Mouse (Mus musculus) CH12.LX (cell line): Measurements from ENCODE around the gene Pa2g4. TPM values are rescaled to one million over a fixed set of nuclear protein-coding genes. Genes with fewer than 3 reads are reported as not detected.

Experiments
- DNase-seq: peaks from one replicate; pipeline ENCODE4 v3.0.0-alpha.2; 2013; ENCODE audit errors: extremely low read depth
- H3K27ac ChIP-seq: 2 replicates; pipeline ENCODE4 v1.5.1; 2012; ENCODE audit warnings: low read depth, mild to moderate bottlenecking, control low read depth, moderate library complexity; ENCODE audit not compliant: insufficient read depth
- H3K27me3 ChIP-seq: replicated peaks from 2 replicates; pipeline ENCODE3; 2012; ENCODE audit warnings: inconsistent platforms
- H3K36me3 ChIP-seq, 2 experiments: replicated peaks in 1 of 2; 2 replicates each; pipeline versions ENCODE3 to v1.6.1; 2012; ENCODE audit warnings: inconsistent platforms in 1 of 2, low read length in 1 of 2, mild to moderate bottlenecking in 1 of 2, mixed read lengths in 1 of 2, moderate library complexity in 1 of 2; ENCODE audit not compliant: control insufficient read depth in 1 of 2, insufficient read depth in 1 of 2
- H3K4me1 ChIP-seq, 2 experiments: 2 replicates each; pipeline ENCODE4 v1.6.1; 2012; ENCODE audit warnings: inconsistent platforms in 1 of 2, moderate library complexity in 1 of 2; ENCODE audit not compliant: insufficient read depth in 2 of 2, control insufficient read depth in 1 of 2
- H3K4me2 ChIP-seq: 2 replicates; pipeline ENCODE4 v1.6.1; 2012; ENCODE audit warnings: low read depth, mild to moderate bottlenecking, control low read depth; ENCODE audit not compliant: poor library complexity, insufficient read depth, severe bottlenecking
- H3K4me3 ChIP-seq, 3 experiments: fragments of 150-350 bp in 1 of 3; sonication (generic) in 1 of 3; replicated peaks in 1 of 3; 2 replicates each; pipeline versions ENCODE3 to v1.5.1; 2011 to 2012; ENCODE audit warnings: low read depth in 2 of 3, low read length in 2 of 3, mild to moderate bottlenecking in 2 of 3, moderate library complexity in 2 of 3, control low read depth in 1 of 3, improper control_type of control experiment in 1 of 3, inconsistent platforms in 1 of 3, mixed read lengths in 1 of 3; ENCODE audit not compliant: poor library complexity in 1 of 3
- H3K79me2 ChIP-seq: replicated peaks from 2 replicates; pipeline ENCODE4 v1.6.1; 2012; ENCODE audit warnings: mild to moderate bottlenecking, moderate library complexity; ENCODE audit not compliant: control insufficient read depth, poor library complexity, insufficient read depth, severe bottlenecking; ENCODE audit errors: extremely low read depth
- H3K9ac ChIP-seq: 2 replicates; pipeline ENCODE4 v1.6.1; 2012; ENCODE audit warnings: low read depth, mild to moderate bottlenecking, control low read depth, moderate library complexity; ENCODE audit not compliant: insufficient read depth
- H3K9me3 ChIP-seq: replicated peaks from 2 replicates; pipeline ENCODE3; 2012; ENCODE audit warnings: low read length, inconsistent platforms, mixed read lengths
- CHD1 ChIP-seq: IDR thresholded peaks from 2 replicates; pipeline ENCODE4 v1.6.1; 2012; ENCODE audit warnings: low read depth, low read length, improper control_type of control experiment, inconsistent platforms
- CHD2 ChIP-seq: IDR thresholded peaks from 2 replicates; pipeline ENCODE4 v1.6.1; 2011; ENCODE audit warnings: low read length, improper control_type of control experiment
- EP300 ChIP-seq: IDR thresholded peaks from 2 replicates; pipeline ENCODE4 v1.6.1; 2011; ENCODE audit warnings: low read length, improper control_type of control experiment
- HCFC1 ChIP-seq: IDR thresholded peaks from 2 replicates; pipeline ENCODE4 v1.6.1; 2012; ENCODE audit warnings: low read depth, mild to moderate bottlenecking, inconsistent platforms, low read length, improper control_type of control experiment
- KAT2A ChIP-seq: IDR thresholded peaks from 2 replicates; pipeline ENCODE4 v1.6.1; 2012; ENCODE audit warnings: low read length, improper control_type of control experiment, inconsistent platforms; ENCODE audit not compliant: insufficient replicate concordance
- MAFK ChIP-seq: IDR thresholded peaks from 2 replicates; pipeline ENCODE4 v1.6.1; 2011; ENCODE audit warnings: low read length, improper control_type of control experiment; ENCODE audit not compliant: insufficient replicate concordance
- MEF2A ChIP-seq: IDR thresholded peaks from 2 replicates; pipeline ENCODE4 v1.6.1; 2014; ENCODE audit warnings: low read depth, mild to moderate bottlenecking, inconsistent platforms, low read length, improper control_type of control experiment, borderline replicate concordance
- MXI1 ChIP-seq: IDR thresholded peaks from 2 replicates; pipeline ENCODE4 v1.6.1; 2011; ENCODE audit warnings: mild to moderate bottlenecking, low read depth, low read length, improper control_type of control experiment
- MYC ChIP-seq: IDR thresholded peaks from 2 replicates; pipeline ENCODE4 v1.6.1; 2011; ENCODE audit warnings: low read depth, mild to moderate bottlenecking, improper control_type of control experiment, low read length
- NRF1 ChIP-seq: IDR thresholded peaks from 2 replicates; pipeline ENCODE4 v1.6.1; 2014; ENCODE audit warnings: low read depth, mild to moderate bottlenecking, inconsistent platforms, low read length, improper control_type of control experiment, moderate library complexity
- SIN3A ChIP-seq: IDR thresholded peaks from 2 replicates; pipeline ENCODE4 v1.6.1; 2012; ENCODE audit warnings: low read length, improper control_type of control experiment, inconsistent platforms
- TBP ChIP-seq: conservative IDR thresholded peaks from 2 replicates; pipeline ENCODE4 v1.6.1; 2011; ENCODE audit warnings: low read depth, low read length, improper control_type of control experiment
- USF2 ChIP-seq: conservative IDR thresholded peaks from 2 replicates; pipeline ENCODE4 v1.6.1; 2011; ENCODE audit warnings: low read depth, low read length, improper control_type of control experiment
- dilution Hi-C: fragments of 300-500 bp; cut with MboI; formaldehyde crosslinking; loops from 2 replicates; pipeline ENCODE4 v1.14.3; 2020; ENCODE audit warnings: low sequenced_read_pairs; ENCODE audit not compliant: extremely low pct_unique_long_range_greater_than_20kb, extremely low pct_ligation_motif_present
- in situ Hi-C: fragments of 300-500 bp; cut with MboI; formaldehyde crosslinking; loops from 3 replicates; pipeline ENCODE4 v1.14.3; 2019; ENCODE audit warnings: low sequenced_read_pairs, low pct_ligation_motif_present, low pct_unique_long_range_greater_than_20kb, mixed read lengths
- polyA plus RNA-seq: library from polyadenylated mRNA; unstranded; fragments of >175 nt; gene quantifications from 2 replicates; pipeline ENCODE4 v1.2.1, GENCODE M21; 2012; ENCODE audit warnings: low read depth; ENCODE audit not compliant: insufficient read length
- total RNA-seq, 2 experiments: library from RNA; depleted of rRNA; stranded (reverse); fragments of 300-350 nt in 1 of 2; fragments of >200 nt in 1 of 2; gene quantifications; 2 replicates each; pipeline ENCODE4 v1.2.3; 2012 to 2014

Gene Pa2g4
- total and polyA plus RNA-seq, 3 experiments, result 129 to 550 (median 133) TPM

- Histone ChIP-seq H3K4me2 (no peak overlapping the region), H3K9ac (no peak overlapping the region), H3K4me3 (no peak overlapping the region), H3K4me1 (peaks cover 13 to 38% of the 10 kb centered on the region in 2 experiments), H3K27ac (no peak overlapping the region), H3K36me3 (peaks cover 38 to 53% of the 10 kb centered on the region in 2 experiments), H3K27me3 (no peaks in the 10 kb centered on the region), H3K9me3 (no peaks in the 10 kb centered on the region), H3K79me2 (peaks cover 18% of the 10 kb centered on the region)
- in situ Hi-C loops, result no loop called here
- DNase-seq, result no peak
- TF ChIP-seq MEF2A (no peak), CHD1 (no peak), TBP (no peak), USF2 (no peak), HCFC1 (no peak), KAT2A (no peak), MAFK (no peak), EP300 (no peak)
- dilution Hi-C loops, result no loop called here
Measured at GRCm38 (mm10) chr10:128544674-128545569, 20.9 kb downstream of the Pa2g4 start.

GRCm38 (mm10) chr10:128544151-128544657 lies 21.6 kb downstream of the Pa2g4 start:
- dilution Hi-C loops, result no loop called here
- no peak overlapping the region for H3K27ac ChIP-seq
- no peak for DNase-seq
- H3K4me2 ChIP-seq, result no peak overlapping the region
- H3K4me1 ChIP-seq, result peaks cover 10 to 33% of the 10 kb centered on the region in 2 experiments; a peak in 3 of 4 replicates
- H3K27me3 ChIP-seq, result no peaks in the 10 kb centered on the region
- no peak overlapping the region for H3K9ac ChIP-seq
- no peaks in the 10 kb centered on the region for H3K9me3 ChIP-seq
- no peak overlapping the region for H3K4me3 ChIP-seq
- H3K79me2 ChIP-seq, result peaks cover 18% of the 10 kb centered on the region
- in situ Hi-C loops, result no loop called here
- TF ChIP-seq KAT2A, result no peak
- TF ChIP-seq SIN3A, result no peak
- no peak for TF ChIP-seq USF2
- no peak for TF ChIP-seq MYC
- no peak for TF ChIP-seq MXI1
- no peak for TF ChIP-seq EP300
- TF ChIP-seq TBP, result no peak
- TF ChIP-seq NRF1, result no peak
- no peak for TF ChIP-seq CHD1
- TF ChIP-seq CHD2, result no peak
- peaks cover 38 to 53% of the 10 kb centered on the region in 2 experiments for H3K36me3 ChIP-seq
